Mouse (Mus musculus) liver, postnatal 0 days (tissue): Measurements from ENCODE around the gene Plekha1.

Experiments
- CTCF ChIP-seq: sonication (generic); IDR thresholded peaks from 2 replicates; pipeline ENCODE4 v1.5.1; 2016; ENCODE audit warnings: antibody characterized with exemption, low read depth
- EP300 ChIP-seq: IDR thresholded peaks from 2 replicates; pipeline ENCODE4 v1.6.1; 2016; ENCODE audit warnings: antibody characterized with exemption, low read depth, mild to moderate bottlenecking

DNA sequence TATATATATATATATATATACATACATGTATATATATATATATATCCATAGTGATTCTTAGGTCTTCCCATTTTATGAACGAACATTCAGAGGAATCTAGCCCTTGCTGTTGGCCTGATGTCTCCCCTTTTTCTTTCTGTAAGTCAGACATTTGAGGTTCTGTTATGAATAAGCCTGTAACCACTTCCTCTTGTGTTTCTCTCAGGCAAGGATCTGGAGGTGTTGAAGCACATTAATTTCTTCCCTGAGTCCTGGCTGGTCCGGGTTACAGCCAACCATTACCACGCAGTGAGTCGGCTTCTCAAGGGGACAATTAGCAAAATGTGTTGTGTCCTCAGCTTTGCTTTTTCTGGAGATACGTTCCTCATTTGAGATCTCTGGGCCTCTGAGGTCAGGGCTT, 46.7 kb upstream of the Plekha1 start:
- TF ChIP-seq CTCF (no peak), EP300 (no peak)
